Mouse (Mus musculus): ENCODE measurements around the gene Suclg2.
A peak's percentile ranks its signal among the peaks of the same experiment; 100 is the strongest.

The Suclg2 gene

DNA sequence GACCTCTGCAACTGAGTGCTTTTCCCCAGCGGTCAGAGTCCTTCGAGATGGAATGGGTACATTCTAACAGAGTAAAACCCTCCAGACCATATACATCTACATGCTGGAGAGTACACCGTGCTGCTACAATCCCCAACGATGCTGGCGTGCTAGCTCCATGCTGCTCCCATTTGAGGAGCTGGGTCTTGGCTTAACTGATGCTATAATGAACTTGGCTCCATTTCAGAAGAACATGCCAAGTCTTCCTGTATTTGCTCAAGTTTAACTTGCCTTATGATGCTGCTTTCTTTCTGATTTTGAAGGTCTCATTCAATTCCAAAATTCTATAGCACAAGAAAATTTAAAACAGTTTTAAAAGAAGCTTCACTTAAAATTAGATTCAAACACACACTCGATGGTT is 162.3 kb downstream of the Suclg2 start:
- no peak for DNase-seq (ENCODE audit: low spot score)

DNA sequence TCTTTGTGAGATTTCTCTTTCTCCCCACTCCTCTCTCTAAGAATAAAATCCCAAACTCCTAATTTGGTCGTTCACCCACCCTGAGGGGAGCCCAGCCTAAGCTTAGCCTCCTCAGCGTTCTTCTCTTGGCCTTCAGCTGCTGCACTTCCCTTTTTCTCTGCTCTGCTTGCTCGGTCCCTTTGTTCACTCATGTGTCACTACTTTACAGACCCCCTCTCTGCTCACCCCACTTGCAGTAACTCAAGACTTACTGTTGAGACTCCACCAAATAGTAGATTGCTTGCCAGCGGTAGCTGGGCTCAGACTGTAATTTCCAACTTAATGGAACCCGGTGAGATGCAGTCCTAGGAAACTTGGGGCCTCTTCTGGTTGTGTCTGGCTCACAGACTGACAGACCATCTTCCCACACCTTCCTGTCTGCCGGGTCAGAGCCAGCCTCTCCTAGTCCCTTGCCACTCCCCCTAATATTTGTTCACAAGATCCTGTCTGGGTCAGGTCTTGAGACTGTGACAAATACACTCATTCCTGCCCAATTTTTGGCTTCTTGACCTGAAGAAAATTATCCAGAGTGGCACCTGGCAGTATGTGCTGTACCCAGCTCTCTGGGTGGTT is 166.2 kb downstream of the Suclg2 start:
- no peak for DNase-seq (ENCODE audit: low spot score)

DNA sequence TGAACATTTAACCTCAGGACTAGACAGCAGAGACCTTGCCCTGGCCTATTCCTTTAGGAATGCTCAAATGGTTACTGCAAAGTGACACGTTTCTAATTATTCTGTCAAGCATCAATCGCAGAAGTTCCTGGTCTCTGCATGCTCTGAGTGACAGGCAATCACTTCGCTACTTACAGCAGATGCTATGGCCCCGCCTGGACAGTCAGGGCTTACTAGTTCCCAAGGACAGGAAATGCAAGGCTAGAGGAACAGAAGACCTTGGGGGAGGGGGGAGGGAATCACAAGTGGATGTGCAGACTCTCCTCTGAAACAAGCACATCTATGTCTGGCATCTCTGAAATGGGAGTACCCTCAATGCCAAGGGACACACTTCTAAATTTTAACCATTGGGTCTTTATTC is 167.6 kb downstream of the Suclg2 start:
- no peak for DNase-seq (ENCODE audit: low spot score)

DNA sequence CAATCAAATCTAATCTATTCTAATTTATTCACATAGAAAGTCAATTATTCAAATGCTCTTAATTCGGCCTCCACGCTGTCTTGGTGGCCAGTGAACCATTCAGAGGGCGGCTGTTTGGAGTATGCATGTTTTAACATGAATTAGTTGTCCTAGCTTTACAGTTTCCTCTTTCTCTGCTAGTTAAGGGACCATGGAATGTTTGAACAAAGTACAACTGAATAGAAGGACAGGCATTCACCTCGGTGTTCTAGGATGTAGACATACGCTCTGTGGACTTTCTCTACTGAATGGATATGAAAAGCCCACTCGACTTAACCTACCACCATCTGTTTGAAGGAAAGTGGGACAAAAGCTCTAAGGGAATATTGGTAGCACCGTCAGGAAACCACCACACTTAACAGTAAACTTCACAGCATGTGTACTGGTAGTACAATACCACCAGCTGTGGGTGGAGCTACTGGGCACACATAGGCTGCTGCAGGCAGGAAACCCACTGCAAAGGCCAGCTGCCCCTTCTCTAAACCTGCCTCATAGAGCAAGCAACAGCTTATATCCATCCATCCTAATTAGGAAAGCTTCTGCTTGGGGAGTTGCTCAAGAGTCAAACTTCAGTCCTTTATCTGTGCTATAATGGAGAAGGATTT is 172.3 kb downstream of the Suclg2 start:
- no peak for DNase-seq (ENCODE audit: low spot score)

DNA sequence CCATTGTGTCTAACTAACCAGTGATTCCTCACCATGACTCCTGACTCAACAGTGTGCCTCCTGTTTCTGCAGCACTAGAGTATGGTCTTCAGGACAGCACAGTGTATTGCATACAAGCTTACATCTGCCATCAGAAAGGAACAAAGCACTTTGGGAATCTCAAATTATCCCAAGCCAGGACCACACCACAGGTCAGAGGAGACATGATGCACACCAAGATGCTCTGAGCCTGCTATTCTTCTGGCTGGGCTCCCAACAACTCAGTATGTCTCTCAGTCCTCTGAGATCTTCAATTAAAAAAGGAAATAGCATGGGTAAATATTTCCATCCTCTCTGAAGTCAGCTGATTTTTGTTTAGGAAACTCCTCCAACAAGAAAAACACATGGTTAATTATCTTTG is 172.9 kb downstream of the Suclg2 start:
- peak; percentile 11 for DNase-seq (ENCODE audit: low spot score)

DNA sequence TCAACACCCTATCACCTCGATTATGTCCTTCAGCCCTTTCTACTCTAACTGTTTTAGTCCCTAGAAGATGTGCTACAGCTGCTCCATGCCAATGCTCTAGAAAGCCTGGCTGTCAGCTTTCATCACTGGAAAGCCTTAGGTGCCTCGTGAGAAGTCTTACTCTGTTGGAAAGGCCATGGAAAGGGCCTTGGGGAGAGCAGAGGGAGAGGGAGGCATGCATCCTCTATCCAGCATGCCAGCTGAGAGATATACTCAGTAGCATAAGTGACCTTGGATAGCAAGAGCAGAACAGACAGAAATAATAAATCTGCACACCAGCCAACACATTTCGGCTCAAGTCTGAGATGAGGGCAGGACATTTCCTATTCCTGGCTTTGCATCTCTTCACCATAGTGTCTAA is 173.3 kb downstream of the Suclg2 start:
- no peak for DNase-seq (ENCODE audit: low spot score)

DNA sequence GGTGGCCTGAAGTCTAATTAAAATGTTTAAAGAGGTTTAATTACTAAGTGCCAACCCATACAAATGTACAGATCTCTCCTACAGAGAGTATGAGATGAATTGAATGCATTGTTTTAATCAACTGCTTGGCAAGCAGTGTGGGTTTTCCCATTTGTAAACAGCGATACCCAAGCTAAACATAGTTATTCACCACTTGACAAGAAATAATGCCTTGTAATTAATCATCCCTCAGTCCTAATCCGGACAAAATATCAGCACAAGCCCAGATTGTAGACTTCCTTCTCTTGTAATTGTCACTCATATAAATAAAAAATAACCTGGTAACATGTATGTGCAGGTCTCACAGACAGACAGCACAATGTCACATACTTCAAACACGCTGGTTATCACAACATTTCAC is 183.4 kb downstream of the Suclg2 start:
- no peak for DNase-seq (ENCODE audit: low spot score)

DNA sequence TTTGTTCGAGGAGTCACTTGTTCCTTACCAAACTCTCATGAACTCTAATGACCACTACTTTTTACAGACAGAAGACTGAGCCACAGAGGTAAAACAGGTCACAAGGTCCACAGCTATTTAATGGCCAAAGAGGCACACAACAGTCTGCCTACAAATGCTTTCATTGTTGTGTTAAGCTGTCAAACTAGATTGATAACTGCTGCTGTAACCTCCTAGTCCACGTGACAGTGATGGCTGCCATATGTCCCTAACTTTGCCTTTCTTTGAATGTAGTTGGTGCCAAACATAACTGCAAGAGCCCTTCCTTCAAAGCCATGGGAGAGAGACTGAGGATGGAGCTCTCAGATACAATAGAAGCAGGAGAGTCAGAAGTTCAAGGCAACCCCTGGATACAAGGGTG is 198.8 kb downstream of the Suclg2 start:
- peak; percentile 2 for DNase-seq (ENCODE audit: low spot score)

DNA sequence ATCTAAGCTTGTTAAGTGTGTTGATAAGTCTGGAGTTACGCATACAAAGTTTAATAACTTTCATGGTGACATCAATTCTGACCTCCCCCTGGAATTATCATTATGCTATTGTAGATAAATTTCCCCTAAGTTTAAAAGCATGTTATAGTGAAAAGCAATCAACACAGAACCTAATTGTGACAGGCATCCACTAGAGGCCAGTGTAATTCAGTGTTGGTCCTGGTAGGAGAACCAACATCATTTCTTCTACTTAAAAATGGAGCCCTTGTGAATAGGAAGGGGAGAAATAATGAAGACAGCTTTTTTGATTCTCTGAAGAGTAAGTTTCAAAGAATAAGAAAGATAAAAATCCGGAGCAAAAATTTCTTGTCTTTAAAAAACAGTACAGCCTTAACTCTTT is 200.2 kb downstream of the Suclg2 start:
- no peak for DNase-seq (ENCODE audit: low spot score)

DNA sequence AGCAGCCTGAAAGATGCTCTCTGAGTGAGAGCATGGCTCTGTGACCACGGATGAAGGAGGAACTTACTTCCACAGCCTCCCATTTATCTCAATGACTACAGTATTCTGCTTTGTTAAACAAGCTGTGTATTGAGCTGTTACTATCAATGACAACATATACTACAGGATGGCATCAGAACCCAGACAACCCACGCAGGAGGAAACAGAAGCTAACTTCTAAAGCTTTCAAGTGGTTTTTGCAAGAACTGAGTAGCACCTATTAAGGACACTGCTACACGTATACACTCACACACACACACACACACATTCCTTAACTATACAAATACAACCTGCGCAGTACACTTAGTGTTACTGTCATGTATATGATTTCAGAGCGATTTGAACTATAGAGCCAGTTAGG is 202.9 kb downstream of the Suclg2 start:
- DNase-seq (ENCODE audit: low spot score) = no peak

DNA sequence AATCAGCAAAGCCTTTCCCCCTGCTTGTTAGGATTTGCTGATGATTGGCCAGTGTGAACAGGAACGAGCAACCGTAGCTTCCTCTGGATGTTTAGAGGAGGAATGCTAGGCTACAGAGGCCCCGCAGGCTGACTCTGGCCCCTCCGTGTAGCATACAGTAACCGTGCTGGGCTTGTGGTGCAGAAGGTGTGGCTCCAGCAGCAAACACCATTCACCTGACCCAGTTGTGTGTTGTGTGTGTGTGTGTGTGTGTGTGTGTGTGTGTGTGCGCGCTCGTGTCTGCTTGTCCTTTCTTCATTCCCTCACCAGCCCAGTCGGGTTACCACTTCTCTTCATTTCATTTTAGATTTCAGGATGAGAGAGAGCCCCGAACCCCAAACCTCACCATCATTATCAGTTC is 203.9 kb downstream of the Suclg2 start:
- DNase-seq (ENCODE audit: low spot score) = no peak

DNA sequence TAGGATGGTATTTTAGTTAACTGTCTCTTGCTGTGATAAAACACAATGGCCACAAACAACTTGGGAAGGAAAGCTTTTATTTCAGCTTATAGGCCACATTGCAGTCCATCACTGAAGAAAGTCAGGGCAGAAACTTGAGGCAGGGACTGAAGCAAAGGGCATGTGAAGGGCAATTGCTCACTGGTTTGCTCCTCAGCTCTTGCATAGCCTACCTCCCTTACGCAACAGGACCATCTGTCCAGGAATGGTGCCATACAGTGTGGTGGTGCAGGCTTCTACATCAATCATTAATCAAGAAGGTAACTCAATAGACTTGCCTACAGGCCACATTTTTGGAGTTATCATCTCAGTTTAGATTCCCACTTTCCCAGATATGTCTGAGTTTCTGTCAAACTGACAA is 206.9 kb downstream of the Suclg2 start:
- no peak for DNase-seq (ENCODE audit: low spot score)

DNA sequence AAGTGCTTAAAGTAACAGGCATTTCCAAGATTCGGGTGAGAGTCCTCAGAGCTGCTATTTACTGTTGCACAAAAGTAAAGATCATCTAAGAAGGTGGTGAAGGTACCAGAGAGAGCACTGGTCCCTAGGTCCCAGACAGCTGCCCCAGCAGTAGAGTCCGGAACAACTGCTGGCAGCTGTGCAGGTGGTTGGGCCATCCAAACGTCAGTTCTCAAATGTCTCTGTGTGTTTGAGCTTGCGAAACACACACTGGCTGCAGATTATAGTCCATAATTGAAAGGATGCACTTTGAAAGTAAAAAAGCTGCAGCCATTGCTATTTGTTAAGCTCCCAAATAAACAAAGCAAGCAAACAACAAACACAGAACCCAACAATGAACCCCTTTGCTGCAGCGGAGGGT is 217.8 kb downstream of the Suclg2 start:
- DNase-seq (ENCODE audit: low spot score) = no peak

DNA sequence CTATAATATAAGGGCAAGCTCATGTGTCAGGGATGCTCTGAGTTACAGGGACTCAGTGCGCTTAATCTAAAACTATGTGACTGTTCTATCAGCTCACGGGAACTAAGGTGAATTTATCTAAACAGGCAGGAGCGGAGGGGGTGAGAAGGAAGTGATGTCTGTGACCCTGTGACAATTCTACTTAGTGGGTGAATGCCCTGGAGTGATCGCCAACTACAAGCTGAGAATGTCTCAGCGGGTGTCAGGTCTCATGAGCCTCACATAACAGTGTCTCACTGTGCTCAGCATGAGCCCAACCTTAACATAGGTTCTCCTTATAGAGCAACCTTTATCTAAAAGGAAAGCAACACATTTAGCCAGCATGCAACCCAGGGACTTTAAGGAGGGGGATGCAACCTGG is 219.0 kb downstream of the Suclg2 start:
- DNase-seq (ENCODE audit: low spot score) = no peak

DNA sequence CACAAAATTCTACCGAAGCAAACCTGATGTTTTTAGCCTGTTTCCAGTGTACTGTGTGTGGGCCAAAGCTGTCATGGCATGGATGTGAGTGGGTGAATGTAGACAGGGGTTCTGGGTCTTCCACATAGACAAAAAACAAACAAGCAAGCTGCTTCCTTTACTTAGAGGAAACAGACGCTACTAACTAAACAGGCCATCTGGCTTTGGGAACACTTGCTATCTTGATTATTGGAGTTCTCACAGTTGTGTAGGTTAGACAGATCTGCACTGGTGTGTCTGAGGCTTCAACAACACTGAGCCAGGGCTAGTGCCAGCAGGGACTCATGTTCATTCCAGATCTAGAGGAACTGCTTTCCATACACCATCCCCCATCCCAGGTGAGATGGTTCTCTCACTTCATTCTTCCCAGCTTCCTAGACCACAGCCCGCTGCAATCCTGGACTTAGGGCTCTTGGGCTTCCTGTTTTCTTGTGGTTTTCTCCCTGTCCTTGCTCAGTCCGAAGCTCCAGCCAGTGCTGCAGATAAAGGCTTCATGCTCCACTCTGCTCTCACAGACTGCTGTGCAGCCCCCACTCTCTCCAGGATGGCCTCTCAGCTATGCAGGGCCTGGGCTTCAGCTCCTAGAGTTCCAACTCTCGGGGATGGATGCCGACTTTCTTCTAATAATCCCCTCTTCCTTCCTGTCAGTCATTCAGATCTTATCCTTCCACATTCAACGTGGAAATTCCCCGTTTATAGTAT is 226.2 kb downstream of the Suclg2 start:
- no peak for DNase-seq (ENCODE audit: low spot score)

DNA sequence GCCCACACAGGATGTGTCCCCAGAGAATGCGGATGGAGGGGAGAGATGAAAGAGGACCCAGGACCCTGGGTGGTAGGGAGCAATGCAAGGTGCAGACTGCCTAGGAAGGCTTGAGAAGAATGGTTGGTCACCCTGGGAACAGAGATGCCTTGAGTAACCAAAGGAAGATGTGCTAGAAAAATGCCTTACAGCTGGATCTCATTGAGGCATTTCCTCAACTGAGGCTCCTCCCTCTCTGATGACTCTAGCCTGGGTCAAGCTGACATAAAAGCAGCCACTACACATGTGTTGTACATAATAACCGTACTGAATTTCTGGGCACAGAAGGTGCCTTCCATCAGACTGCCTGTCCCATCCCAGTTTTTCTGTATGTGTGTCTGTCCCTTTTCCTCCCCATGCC is 227.6 kb downstream of the Suclg2 start:
- no peak for DNase-seq (ENCODE audit: low spot score)

DNA sequence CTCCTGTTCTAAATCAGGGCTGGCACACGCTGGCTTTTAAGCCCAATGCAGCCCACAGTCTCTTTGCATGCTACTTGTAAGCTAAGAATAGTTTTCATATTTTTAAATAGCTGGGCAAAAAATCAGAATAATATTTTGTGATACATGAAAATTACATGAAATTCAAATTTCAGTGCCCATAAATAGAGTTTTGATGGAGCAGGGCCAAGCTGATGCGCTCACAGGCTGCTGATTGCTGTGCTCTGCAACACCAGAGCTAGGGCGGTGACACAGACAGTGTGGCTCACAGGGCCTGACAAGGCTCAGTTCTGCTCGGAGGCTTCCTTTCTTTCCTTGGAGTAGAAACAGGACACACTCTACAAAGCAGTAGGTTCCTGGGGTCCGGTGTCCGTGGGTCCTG is 232.8 kb downstream of the Suclg2 start:
- no peak for DNase-seq (ENCODE audit: low spot score)

DNA sequence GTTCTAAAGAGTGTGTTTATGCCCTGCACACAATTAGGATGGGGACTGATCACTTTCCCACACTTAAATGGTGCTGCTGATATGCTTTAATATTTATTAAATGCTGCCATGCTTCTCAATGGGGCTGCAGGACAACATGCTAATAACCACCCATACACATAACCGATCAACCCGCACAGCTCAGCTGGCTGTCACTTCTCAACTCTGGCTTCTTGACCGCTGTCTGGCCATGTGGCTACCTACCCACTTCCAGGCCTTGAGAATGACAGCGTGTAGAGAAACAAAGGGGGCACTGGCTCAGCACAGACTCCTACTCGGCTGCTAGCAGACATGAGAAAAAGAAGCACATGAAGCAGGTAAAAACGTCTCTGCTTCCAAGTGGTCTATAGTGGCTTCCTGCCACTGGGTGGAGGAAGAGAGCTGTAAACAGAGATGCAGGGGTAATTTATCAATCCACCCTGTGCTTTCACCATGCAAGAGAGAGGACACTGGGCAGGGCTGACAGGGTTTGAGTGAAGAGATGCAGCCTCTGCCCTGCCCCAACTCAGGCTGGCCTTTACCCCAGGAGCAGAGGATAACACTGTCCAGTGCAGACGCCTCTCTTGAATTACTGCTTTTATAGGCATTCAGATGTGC is 234.3 kb downstream of the Suclg2 start:
- peak; percentile 34 for DNase-seq (ENCODE audit: low spot score)

DNA sequence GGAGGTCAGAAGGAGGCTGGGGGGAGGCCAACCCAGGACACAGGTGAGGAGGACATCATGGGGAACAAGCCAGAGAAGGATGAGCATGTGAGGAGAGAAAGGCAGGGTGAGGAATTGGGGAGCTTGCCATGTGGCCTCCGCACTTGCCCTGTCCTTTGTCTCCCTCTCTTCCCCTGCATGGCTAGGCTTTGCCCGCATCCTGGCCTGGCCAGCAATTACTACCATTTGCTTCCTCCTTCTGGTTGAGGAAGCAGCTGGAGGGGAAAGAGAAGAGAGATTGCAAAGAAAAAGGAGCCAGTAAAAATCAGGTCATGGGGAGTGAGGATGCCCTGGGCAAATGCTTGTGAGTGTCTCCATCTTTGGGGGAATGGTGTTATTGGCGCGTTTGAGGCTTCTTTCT is 234.9 kb downstream of the Suclg2 start:
- DNase-seq (ENCODE audit: low spot score) = no peak

DNA sequence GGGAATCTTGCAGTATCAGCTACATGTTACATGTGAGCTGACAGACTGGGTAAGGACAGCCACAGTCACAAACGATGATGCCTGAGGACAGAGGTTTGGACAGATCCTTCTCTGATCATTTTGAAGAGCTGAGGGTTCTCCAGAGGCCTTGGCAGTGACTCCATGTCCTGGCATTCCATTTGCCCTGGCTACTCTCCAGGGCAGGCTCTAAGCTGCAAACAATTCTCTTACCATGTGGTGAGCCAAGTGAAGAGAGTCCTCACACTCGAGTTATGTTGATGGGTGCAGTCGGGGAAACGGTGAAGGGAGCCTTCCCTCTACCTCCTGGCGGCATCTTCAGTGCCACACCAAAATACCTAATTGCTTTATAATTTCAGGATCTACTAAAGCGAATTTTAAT is 235.5 kb downstream of the Suclg2 start:
- DNase-seq (ENCODE audit: low spot score) = peak; percentile 21

DNA sequence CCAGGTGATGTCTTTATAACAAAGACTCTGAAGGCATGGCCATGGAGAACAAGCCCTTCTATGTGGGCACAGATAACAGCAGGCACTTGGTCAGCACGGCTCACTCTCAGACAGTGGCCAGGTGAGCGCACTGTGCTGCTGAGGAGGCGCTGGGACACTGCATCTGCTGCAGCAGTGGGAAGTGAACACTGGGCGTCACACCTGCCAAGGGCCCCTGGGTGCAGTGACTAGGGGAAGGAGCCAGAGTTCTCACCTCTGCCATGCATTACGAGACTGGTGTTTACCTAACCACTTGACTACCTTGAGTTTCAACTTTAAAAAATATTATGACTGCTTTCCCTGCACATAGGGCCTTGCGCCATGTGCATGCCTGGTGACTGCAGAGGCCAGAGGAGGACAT is 238.8 kb downstream of the Suclg2 start:
- peak; percentile 4 for DNase-seq (ENCODE audit: low spot score)

DNA sequence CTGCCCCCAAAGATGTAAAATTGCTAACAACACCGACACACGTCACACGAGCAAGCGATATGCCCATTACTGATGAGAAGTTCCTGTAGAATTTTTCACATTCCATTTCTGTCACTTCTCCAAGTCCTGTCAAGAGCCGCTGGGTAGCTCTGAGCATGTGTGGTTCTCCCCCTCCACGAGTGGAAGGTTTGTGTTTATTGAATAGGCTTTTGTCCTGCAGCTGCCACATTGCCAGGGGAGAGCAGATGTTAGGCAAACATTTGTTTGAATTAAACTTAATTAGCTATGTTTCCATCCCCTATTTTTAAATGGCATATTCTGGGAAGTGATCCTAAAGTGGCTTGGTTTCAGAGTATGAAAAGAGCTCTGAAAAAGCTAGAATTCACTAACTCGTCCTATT is 249.1 kb downstream of the Suclg2 start:
- no peak for DNase-seq (ENCODE audit: low spot score)

DNA sequence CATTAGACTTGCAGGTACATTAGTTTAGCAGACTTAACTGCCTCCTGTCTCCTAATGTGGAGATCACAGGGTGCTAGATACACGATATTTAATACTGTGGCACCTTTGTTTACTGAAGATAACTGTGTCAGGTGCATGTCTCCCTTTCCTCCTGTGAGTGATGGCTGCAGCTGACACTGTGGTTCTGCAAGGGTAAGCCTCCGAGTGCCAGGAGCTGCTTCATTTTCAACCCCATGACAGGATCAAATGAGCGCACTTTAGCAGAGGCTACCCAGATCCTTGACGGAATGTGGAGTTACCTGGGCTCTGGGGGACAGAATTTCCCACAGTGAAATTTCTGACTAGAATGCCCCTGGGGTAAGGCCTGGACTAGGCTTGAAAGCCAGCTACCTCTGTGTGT is 253.3 kb downstream of the Suclg2 start:
- DNase-seq (ENCODE audit: low spot score) = no peak
